Mouse (Mus musculus) C2C12 (cell line): ENCODE results near the gene Atox1.

Source experiments
- CTCF ChIP-seq: IDR thresholded peaks from one replicate; pipeline ENCODE4 v1.5.1; 2011; ENCODE audit not compliant: control insufficient read depth, insufficient read depth, insufficient read length
- MYOG ChIP-seq: IDR thresholded peaks from one replicate; pipeline ENCODE4 v1.6.1; 2011; ENCODE audit not compliant: control insufficient read depth, insufficient read length; ENCODE audit errors: extremely low read depth
- USF1 ChIP-seq: IDR thresholded peaks from one replicate; pipeline ENCODE4 v1.6.1; 2011; ENCODE audit warnings: low read depth, mild to moderate bottlenecking, control low read depth, moderate library complexity

GRCm38 (mm10) chr11:55455166-55455565, 5.9 kb downstream of the Atox1 start:
- TF ChIP-seq CTCF (no peak), USF1 (no peak), MYOG (no peak)
